Mouse (Mus musculus) brown adipose tissue, adult 24 weeks (tissue): ENCODE results near the gene Olfr828. TPM values are rescaled to one million over a fixed set of nuclear protein-coding genes. Genes with fewer than 3 reads are reported as not detected.

Experiments used
- H3K27ac ChIP-seq: fragments of 200-500 bp; replicated peaks from 2 replicates; pipeline ENCODE4 v1.5.1; 2012; ENCODE audit warnings: low read depth, mild to moderate bottlenecking, low read length
- H3K4me1 ChIP-seq: fragments of 200-500 bp; 2 replicates; pipeline ENCODE4 v1.6.1; 2012; ENCODE audit warnings: low read length, mixed read lengths; ENCODE audit not compliant: control insufficient read depth, insufficient read depth, insufficient read length
- H3K4me3 ChIP-seq: fragments of 200-500 bp; 2 replicates; pipeline ENCODE4 v1.5.1; 2012; ENCODE audit warnings: low read depth, mild to moderate bottlenecking, low read length, moderate library complexity; ENCODE audit not compliant: insufficient read depth
- polyA plus RNA-seq: library from polyadenylated mRNA; stranded (reverse); fragments of >200 nt; gene quantifications from 2 replicates; pipeline ENCODE4 v1.2.4, GENCODE M21; 2012; ENCODE audit not compliant: missing spikeins, insufficient read depth, insufficient read length

The Olfr828 gene
- polyA plus RNA-seq = not detected in 2 replicates

DNA sequence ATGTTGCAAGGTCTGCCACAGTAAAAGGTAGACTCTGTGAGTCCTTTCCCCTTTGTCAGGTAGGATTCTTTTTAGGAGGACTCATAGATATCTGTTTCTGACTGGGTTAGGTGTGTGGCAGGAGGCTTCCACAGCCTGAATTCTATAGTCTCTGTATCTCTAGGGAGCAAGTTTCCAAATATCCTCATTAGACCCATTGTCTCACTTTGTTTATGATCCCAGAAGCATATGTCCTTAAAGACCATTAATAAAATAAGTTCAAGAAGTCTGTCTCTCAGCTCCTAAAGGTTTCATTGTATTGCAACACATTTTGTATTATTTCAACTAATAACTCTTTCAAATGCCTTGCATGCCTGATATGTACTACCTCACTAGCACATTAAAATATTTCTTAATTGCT lies at the start of gene Olfr828:
TSS of gene Olfr828 (minus strand) at position 101 of the 400 bp plus-strand sequence.
- no peaks in the 10 kb centered on the region for H3K4me1 ChIP-seq
- no peak within 1 kb of the TSS for H3K27ac ChIP-seq
- H3K4me3 ChIP-seq = no peak within 1 kb of the TSS

DNA sequence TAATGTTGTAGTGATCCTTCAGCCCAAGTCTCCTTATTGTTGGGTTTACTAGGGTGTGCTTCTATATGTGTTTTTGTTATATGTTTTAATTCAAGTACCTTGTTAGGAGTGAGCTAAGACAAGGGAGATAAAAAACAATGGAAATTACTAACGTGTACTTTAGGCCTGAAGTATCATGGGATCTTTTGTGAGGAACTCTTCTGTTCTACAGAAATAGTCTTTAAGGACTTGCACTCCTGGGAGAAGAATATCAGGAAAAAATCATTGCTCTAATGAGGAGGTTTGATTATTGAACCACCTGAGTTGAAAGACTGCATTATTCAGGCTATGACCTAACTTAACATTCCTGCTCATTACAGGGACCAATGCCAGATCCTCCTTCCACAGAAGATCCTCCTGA lies 35.3 kb upstream of the Olfr828 start, which contains the start of gene Olfr829:
TSS of gene Olfr829 (plus strand) at position 301 of the 400 bp plus-strand sequence.
- no peaks in the 10 kb centered on the region for H3K4me1 ChIP-seq
- H3K4me3 ChIP-seq = no peak within 1 kb of the TSS
- no peak within 1 kb of the TSS for H3K27ac ChIP-seq

DNA sequence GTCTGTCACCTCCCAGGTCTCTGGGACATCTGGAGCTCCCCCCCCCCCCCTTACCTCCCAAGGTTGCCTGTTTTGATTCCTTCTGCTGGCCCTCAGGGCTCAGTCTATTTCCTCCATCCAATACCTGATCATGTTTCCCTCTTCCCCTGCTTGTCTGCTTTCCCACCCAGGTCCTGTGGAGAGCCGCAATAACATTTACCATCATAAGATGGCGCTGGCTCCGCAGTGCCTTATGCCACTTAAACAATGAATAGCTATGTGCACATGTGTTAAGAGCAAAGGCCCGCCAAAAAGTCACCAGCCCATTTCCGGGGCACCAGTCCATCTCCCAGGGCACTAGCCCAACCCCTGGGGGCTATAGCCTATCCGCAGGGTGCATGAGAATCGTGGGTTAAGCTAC lies 34.0 kb downstream of the Olfr828 start:
- Histone ChIP-seq H3K4me1 (no peaks in the 10 kb centered on the region), H3K4me3 (no peak overlapping the region), H3K27ac (no peak overlapping the region)

DNA sequence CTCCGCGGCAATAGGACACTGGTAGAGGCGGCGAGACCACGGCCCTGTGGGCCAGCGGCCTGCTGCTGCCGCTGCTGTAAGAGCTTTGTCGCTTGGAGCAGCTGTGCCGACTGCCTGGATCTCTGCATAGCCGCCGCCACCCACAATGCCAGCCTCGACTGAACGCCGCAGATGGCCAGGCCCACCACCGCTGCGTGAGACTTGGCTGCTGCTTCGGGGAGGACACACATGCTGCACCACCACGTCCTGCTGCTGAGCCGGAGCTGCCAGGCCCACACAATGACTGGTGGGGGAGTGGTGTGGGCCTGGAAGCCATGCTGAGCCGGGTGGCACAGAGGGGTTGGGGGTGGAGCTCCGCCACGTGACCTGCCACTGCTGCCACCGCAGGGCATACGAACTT lies 39.9 kb downstream of the Olfr828 start:
- H3K4me3 ChIP-seq = no peak overlapping the region
- H3K27ac ChIP-seq = no peak overlapping the region
- no peaks in the 10 kb centered on the region for H3K4me1 ChIP-seq

DNA sequence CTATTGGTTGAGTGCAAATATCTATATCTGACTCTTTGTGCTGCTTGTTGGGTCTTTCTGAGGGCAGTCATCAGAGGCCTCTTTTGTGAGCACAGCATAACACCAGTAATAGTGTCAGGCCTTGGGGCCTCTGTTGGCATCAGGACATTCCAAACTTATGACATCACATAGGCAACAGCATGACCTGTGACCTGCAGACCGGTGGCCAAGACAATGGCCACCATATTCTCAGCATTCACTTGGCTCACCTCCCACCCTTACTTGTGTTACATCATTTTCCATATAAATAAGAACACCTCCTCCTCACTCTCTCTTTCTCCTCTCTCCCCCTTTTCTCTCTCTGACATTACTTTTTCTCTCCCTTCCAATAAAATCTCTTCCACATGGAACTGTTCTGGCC lies 40.3 kb downstream of the Olfr828 start:
- Histone ChIP-seq H3K4me1 (no peaks in the 10 kb centered on the region), H3K4me3 (no peak overlapping the region), H3K27ac (no peak overlapping the region)

Other genes with a start within 250 kb of the Olfr828 start
- not detected in 2 replicates for gene Muc16, start 145.0 kb downstream of the Olfr828 start, polyA plus RNA-seq
- not detected in 2 replicates for gene Olfr24, start 55.5 kb downstream of the Olfr828 start, polyA plus RNA-seq
- not detected in 2 replicates for gene Olfr829, start 35.4 kb upstream of the Olfr828 start, polyA plus RNA-seq
- not detected in 2 replicates for gene Olfr830, start 55.2 kb upstream of the Olfr828 start, polyA plus RNA-seq
- gene Olfr832, start 117.6 kb upstream of the Olfr828 start, polyA plus RNA-seq = not detected in 2 replicates
- not detected in 2 replicates for gene Olfr834, start 168.5 kb upstream of the Olfr828 start, polyA plus RNA-seq
- gene Olfr835, start 213.2 kb upstream of the Olfr828 start, polyA plus RNA-seq = not detected in 2 replicates